Mouse (Mus musculus) spleen, postnatal 14 days (tissue): ENCODE data around the gene Idh3a.
A peak's percentile ranks its signal among the peaks of the same experiment; 100 is the strongest.
"Not testable (repeated sequence)": the region's sequence is repeated elsewhere in the genome, so short reads cannot be mapped to it uniquely, and the experiment has no call there.

Source experiments
- DNase-seq, 2 experiments: peaks; one replicate each; pipeline ENCODE4 v3.0.0; 2021 to 2022; ENCODE audit warnings: low spot score in 2 of 2

Idh3a gene

DNA sequence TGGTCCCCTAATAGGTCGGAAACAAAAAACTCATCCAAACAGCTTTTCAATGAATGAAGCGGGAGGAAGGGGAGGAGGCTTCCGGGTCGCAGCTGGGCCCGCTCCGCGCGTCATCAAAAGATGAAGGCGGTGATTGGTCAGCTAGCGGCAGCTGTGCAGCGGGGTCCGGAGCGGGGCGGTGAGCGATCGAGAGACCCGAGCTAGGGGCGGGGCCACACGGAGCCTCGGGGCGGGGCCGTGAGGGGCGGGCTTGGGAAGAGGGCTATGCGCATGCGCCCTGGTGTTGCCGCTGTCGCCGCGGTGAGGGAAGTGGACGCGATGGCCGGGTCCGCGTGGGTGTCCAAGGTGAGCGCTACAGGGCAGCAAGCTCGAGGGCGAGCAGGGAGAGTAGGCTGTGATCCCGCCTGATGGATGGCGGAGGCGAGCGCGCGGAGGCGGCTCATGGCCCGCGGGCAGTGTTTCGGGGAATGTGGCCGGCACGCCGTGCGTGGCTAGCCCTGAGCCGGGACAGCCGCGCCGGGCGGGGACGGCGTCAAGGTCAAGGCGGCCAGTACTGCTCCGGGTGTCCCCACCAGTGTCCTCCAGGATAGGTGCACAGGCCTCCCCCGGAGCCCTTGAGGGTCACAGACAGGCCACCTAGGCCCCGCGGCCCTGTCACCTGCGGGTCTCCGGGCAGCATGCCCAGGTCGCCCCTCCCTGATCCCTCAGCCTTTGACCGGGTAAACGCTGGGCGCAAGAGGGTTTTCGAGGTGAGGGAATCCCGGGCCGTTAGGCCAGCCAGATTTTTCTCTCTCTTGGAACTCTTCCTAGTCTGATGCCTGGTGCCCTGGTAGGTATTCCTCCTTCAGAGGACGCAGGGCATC lies at the start of gene Idh3a:
Gene Idh3a, plus strand, starts transcription at position 136 of the 863 bp plus-strand sequence.
- peak; percentile 98 for DNase-seq

DNA sequence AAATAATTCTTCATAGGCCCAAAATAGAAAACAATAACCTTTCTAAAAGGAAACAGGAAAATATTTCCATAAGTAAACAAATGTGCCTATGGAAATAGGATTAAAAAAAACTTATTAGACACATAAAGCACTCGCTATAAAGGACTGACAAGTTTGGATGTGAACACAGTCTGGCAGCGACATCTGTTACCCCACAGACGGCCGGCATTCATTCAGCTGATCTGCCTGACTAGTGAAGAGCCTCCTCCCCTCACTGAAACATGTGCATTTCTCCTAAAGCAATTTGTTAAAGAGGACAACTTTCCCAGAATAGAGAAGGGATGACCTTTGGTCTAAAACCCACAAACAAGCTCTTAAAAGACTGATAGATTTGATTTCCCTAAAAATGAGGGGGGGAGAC lies 49.1 kb upstream of the Idh3a start:
- no peak for DNase-seq

DNA sequence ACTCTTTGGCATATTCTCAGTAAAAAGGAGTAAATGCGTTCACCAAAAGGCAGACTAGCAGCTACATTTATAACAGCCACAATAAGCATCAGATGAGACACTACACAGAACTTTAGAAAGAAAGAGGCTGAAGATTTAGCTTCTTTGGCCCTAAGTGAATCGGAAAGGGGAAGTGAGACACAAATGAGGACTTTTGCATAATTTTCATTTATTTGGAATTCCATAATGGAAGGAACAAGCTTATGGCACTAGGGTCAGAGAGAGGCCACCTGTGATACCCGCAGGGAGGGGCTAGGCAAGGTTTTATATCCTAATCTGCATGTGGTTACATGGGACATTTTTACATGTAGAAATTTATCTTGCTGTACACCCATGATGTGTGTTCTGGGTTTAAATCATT lies 48.7 kb upstream of the Idh3a start:
- DNase-seq = no peak

DNA sequence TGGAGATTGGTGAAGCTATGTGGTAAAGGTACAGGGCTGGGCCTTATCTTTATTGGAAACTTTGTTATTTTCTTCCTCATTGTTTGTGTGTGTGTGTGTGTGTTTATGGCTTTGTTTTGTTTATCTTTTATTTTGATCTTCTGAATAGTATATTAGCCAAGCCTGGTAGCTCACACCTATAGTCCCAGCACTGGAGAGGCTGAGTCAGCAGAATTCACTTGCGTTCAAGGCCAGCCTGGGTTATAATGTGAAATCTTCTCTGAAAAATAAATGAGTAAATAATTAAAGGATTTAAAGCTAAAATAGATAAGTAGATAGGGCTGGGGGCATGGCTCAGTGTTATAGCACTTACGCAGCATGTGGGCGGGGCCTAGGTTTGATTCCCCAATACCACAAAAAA lies 47.9 kb upstream of the Idh3a start:
- no peak for DNase-seq

DNA sequence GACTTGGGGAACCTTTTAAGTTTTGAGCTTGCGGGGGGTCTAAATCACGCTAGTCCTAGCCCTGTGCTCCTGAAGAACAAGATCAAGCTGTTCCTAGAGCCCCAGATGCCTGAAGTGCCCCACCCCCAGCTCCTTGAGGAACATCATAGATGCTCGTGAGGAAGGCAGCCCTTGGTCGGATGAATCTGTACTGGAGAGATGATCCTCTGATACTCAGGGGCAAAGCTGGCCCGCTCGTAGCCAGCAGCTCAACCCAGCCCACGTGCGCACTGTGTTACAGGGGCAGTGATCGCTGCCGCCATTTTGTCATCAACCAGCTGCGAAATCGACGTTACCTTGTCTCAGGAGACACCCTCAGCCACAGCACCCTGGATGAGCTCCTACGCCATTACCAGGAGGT lies 47.5 kb upstream of the Idh3a start, which contains the start of gene Sh2d7:
Gene Sh2d7, plus strand, starts transcription at position 301 of the 400 bp plus-strand sequence.
- no peak for DNase-seq

DNA sequence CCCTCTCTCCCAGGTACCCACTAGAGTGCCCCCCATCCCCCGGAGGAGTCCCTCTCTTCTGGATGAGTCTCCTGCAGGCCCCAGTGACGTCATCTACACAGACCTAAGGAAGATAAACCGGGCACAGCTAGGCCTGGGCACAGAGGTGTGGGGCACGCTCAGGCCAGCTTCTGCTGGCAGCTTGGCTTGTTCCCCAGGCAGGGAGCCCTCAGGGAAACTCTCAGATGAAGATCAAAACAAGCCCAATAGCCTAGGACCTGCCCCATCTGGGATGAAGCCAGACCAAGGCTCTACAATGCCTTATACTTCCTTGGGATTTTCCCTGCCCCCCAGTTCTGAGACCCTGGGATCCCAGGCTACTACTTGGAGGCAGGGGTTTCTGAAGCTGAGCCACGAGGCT lies 45.3 kb upstream of the Idh3a start:
- DNase-seq = no peak

DNA sequence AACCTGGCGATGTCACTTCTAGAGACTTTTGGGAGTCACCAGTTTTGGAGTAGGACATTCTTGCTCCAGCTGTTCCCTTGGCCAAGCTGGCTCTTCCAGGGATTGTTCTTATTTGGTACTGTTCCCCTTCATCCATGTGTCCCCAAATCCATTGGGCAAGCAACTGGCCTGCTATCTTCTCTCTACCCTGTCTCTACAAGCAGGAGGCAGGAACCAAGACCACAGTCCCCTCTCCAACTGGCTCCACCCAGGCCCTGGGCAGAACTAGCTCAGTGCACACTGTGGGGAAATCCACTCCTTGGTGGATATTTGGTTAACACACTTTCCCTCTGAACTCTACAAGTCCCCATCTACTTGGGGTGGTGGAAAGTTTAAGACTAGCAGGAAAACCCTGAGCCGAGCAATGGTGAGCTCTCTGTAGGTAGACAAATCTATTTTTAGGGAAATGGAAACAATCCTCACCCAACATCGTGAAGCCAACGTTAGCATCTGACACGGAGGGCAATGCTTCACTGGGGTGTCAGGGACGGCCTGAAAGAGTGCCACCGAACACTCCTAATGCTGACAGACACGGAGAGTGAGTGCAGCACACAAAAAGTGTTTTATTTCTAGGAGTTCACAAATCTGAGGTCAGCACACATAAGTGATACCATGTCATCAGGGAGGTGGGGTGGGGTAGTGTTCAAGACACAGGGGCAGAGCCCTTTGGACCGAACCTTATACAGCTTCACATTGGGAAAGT lies 41.8 kb upstream of the Idh3a start:
- DNase-seq = no peak

DNA sequence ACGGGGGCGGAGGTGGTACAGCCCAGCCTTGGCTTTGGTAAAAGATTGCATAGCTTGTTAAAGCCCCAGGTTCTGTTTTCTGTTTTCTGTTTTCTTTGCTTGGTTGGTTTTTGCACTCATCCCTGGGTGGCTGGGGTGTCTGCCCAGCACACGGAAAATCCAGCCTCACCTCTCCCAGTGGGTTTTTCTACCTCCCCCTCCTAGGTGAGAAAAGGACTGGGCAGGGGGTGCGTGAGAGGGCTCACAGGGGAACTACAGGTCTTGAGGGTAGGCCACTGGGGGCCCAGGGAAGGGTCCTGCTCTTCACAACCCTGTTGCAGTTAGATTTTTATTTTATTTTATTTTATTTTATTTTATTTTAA lies 41.2 kb upstream of the Idh3a start:
- no peak for DNase-seq

DNA sequence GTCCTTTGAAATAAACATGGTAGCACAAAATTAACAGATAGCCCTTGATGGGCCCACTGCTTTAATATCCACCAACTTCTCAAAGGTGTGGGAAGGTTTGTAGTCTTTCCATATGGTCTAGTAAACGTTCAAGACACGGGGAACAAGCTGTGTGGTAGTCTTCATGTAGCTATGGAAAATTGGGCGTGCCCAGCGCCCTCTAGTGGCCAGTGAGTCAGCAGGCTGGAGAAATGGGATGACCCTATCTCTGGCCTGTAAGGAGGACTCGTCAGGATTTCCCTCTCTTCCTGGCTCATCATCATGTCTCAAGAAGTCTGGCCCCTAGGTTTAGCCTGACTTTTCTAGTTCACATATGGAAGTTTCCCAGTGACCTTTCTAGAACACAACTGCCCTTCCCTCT lies 38.6 kb upstream of the Idh3a start:
- peak in 1 of 2 experiments; percentile 20 for DNase-seq

DNA sequence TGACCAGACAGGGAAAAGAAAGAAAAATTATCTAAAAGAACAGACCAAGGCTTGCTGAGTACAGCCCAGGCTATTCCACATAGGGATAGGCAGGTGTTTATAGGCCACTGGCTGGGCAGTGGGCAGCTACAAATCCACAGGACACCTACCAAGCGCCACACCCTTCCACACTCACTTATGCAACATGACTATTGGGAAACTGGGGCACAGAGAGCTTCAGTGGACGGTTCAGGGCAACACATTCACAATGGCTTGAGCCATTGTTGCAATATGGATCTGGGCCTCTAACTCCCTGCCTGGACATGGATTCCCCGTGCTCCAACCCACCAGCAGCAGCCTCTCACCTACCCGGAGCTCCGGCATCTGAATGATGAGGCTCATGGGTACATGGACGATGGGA lies 36.7 kb upstream of the Idh3a start:
- DNase-seq = no peak

DNA sequence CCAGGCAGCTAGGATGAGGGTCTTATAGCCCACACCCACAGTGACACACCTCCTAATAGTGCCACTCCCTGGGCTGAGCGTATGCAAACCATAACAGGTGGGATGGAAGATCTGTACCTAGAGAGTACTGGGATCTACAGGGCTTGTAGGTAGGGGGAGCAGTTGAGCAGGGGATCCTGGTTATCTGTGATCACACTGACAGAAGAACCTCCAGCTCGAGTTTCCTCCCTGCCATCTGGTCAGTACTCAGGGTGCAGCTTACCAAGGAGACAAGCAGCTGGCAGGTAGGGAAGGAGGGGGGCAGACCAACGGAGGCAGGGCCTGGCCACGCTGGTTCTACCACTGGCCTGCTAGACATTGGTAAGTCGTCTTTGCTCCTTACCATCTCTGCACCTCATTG lies 33.7 kb upstream of the Idh3a start:
- peak in 1 of 2 experiments; percentile 12 for DNase-seq

DNA sequence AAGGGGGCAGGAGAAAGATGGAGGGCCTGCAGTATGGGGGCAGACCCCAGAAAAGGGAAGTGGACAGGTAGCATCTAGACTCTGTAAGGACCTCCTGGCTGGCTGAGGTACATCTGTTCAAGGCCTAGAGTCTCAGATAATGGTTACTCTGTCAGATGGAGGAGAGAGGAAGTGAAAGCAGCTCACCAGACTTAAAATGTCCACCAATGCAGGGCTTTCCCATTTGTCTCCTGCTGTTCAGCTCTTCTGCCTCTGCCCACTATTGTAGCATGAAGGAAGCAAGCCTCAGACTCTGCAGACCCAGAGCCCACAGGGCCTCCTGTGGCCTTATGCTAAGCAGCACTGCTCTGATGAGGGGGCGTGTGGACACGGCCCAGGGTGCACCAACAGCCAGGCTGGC lies 31.1 kb upstream of the Idh3a start:
- DNase-seq = no peak

DNA sequence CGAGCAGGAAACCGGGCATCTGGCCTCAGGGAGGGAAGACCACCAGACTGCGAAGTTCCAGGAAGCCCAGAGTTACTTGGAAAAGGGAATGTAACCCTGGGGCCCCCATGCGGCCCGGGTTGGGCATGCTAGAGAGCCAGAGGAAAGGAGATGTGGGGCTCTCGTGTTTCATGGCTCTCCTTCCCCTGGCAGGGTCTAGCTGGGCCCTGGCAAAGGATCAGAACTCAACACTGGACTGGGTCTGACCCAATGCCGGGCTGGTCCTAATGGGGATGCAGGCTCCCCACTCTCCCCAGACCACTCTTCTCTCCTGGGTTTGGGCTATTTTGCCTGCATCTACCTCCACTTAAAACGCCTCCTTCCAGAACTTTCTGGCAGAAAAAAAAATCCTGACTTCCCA lies 27.4 kb upstream of the Idh3a start:
- no peak for DNase-seq

DNA sequence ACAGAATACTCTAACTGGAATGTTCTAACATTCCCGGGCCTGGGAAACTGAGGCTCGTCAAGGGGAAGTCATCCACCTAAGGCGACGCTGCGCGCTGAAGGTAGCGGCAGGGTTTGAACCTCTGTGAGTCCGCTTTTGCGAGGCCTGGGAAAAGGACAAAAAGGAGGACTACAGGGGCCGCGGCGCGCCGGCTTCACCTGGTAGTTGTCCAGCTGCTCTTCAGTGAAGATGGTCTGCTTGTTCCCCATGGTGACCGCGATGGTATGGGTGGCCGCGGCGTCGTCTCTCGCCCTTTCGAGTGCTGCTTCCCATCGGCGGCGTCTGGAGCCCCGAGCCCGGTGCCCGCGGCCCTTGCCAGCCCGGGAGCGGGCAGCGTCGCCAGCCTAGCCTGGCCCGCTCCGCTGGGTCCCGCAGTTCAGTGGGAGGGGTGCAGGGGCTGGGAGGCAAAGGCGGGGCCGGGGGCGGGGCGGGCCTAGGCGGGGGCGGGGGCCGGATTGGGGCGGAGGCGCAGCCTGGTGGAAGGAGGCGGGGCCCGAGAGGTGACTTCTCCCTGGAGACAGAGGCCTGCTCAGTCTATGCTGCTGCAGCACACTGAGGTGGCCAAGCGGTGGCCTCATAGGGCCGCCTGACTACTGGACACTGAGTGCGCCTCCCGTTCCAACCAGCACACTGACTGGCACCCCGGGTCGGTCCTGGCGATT lies 26.2 kb upstream of the Idh3a start, which contains the start of gene Cib2:
Gene Cib2, minus strand, starts transcription at position 448 of the 701 bp plus-strand sequence.
- DNase-seq = peak; percentile 52 to 64

DNA sequence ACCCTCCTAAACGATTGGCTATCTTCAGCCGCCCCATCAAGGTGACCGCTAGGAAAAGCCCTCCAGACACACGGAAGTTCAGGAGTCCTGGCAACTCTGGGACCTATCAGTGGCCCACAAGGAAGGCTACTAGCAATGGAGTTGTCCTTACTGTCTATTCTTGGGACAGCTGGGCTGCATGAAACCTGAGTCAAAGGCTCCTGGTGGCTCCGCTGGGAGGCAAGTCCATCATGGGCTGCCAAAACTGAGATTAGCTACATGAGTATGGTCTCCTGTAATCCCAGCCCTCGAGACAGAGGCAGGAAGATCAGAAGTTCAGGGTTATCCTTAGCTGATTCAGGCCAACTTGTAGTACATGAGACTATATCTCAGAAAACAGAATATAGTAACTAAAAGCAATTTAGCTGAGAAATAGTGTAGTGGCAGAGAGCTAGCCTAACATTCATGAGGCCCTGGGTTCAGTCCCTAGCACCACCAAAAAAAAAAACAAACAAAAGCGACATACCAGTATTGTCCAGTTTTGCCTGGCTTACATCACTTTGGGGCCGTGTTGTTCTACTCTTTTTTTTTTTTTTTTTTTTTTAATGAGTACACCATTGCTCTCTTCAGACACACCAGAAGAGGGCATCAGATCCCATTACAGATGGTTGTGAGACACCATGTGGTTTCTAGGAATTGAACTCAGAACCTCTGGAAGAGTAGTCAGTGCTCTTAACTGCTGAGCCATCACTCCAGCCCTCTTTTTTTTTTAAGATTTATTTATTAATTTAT lies 25.1 kb upstream of the Idh3a start:
- no peak for DNase-seq

DNA sequence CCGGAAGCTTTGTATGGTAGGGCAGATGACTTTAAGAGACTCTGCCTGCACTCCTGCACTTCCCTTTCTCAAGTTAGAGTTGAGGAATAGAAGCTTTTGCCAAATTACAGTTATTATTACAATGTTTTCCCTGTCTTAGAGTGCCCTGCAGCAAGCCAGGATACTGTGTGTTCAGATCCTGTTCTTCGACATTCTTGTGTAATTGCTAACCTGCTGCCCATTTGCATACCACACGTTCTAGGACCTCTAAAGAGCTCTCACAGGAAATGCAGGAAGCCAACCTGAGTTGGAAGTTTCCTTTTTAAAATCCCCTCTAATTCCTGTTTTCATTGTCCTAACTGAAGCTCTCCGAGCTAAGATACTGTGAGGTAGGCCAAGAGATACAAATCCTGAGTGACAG lies 19.2 kb upstream of the Idh3a start:
- no peak for DNase-seq

DNA sequence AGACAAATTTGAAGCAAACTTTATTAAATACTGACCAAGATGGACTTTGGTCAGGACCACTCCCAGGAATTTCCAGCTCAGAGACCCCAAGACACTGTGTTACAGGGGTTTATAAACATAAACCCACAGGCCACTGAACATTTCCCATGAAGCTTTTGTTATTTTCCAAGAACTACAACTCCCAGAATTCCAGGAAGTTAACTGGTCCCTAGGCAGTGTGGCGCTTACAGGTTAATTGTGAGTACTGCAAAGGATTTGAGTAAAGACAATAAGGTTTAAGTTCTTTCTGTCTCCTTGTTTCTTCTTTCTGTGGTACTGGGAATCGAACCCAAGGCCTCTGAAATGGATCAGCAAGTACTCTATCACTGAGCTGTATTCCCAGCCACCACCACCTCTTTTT lies 17.4 kb upstream of the Idh3a start:
- DNase-seq = no peak

DNA sequence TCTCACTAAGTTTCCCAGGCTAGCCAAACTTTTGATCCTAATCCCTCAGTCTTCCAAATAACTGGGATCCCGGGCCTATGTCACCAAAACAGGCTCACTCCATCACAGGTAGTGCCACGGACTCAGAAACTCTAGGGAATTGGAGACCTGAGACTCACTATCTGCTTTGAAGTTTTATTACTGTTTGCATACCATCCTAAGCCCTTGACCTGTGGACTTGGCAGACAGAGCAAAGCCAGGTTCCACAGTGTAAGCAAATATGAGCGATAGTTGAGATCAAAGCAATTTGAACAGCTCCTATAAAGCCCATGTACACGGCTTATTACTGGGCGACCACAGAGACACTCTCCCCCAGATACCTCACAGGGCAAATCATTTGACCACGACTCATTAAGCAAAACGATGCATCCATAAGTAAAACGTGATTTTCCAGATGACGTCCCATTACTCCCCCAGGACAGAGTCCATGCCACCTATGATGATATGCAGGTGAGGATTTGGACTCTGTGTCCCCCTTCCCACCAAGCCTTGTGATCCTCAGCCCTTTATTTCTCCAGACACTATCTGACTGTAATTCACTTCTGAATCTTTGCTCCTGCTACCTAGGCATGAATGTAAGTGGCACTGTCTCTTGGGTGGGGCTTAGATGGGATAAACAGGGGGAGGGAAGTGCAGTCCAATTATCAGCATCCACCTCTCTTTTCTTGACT lies 14.8 kb upstream of the Idh3a start:
- DNase-seq = no peak

DNA sequence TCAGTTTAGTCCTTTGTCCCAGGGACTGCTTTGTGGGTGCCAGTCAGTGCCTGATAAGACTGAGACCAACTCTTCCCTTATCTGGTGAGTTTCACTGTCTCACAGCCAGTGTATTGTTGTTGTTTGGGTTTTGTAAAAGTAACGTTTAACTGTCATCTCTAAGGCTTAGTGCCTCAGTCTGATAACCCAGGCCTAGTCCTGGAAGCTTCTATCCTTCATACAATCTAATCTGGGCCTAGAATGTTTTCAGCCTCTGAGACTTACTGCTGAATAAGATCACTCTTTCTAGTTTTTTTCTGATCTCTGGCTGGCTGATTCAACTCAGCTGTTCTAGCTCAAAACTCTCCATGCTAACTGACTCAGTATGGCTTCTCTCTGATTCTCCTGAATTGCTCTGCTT lies 2.4 kb upstream of the Idh3a start:
- DNase-seq = no peak

DNA sequence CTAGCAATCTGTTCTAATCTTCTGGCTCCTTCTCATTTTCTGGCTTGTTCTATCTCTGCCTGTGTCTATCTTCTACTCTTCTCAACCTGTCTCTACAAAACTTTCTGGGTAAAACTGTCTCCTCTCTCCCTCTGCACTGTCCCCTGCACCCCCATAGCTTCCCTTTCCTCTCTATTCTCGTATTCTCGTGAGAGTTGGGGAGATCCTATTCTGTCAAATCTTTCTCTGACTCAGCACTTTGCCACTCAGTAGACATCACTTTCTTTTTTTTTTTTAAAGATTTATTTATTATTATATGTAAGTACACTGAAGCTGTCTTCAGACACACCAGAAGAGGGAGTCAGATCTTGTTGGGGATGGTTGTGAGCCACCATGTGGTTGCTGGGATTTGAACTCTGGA lies 2.0 kb upstream of the Idh3a start:
- not testable (repeated sequence) for DNase-seq

DNA sequence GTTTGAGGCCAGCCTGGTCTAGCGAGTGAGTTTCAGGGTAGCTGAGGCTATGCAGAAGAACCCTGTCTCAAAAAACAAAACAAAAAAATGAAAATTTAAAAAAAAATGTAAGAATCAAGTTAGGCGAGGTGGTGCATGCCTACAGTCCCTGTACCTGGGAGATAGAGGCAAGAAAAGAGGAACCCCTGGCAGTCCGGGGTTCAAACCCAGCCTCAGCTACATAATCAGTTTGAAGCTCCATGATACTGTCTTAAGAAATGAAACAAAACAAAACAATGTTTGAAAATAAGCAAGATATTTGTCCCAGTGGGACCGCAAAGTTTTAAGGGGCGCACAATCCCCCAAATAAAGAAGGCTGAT lies 315 bp upstream of the Idh3a start:
- no peak for DNase-seq
